Mouse (Mus musculus) right cerebral cortex, adult 2 months (tissue): ENCODE results near the gene Per1.

ENCODE experiments used
- DNase-seq, 2 experiments: peaks; one replicate each; pipeline ENCODE4 v3.0.0; 2021 to 2022; ENCODE audit warnings: low spot score in 2 of 2

The Per1 gene

DNA sequence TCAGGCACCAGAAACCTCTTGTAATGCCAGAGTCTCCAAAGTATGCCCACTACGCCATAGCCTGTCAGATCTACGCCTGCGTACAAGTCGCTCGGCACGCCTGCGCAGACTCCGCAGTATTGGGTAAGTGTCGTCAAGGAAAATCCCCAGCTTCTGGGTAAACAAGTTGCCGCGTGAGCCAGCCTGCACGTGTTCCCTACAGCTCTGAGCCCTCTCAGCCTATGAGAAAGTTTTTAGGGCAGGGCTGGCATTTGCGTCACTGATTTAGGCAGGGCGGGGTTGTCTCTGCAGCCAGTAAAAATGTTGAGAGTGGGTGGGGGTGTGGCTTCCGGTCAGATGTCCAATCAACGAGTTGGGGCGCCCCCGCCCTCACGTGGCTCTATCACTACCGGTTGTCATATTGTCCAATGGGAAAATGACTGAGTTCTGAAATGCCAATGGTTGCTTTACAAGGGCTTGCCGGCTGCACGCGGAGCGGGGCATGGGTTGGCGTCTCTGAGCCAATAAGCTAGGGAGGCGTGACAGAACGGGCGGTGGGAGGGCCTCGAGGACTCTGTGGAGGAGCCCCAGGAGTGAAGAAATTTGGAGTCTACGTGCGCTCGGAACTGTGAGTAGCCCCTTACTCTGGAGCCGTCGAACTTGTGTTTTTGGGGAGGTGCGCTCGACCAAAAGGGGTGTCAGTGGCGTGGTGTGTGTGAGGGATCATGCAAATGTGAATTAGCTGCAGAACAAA lies at the start of gene Per1:
Gene Per1 (plus strand): TSS at position 521 of the 733 bp plus-strand sequence.
- peak; percentile 100 for DNase-seq

DNA sequence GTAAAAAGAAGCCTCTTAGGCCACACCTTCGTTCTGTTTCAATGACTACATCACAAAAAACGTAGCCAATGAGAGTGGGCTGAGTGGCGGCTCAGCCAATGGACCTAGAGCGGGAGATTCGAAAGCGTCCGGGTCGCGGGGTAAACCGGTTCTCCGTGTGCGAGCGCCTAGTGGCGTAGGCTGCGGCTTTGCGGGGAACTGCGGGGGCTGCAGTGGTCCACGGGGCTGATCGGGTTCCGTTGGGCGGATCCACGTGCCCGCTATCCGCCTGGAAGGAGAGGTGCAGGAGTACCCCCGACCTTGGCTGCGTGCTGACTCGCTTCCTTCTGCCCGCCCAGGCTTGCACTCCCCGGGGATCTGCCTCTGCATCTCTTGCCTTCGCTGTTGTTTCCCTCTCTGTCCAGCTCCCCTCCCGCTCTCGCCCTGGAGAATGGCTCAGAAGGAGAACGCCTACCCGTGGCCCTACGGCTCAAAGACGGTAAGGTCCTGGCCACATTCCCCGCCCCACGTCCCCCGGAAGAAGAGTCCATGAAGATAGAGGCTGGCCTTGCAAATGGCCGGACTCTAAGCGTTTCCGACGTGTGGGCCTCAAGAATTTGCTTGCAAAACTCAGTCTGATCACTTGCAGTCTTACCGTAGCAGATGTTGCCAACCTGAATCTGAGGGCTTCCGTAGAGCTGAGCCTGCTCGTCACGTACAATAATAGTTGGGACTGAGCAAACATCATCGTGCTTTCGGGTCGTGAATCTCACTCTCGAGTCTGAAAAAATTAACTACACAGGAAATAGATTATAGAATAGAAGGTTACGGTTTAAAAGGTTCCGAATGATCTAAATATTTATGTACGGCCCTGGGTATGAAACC lies 49.3 kb upstream of the Per1 start, which contains the start of gene Aurkb:
Gene Aurkb (plus strand): TSS at position 117 of the 864 bp plus-strand sequence.
- peak; percentile 64 to 78 for DNase-seq

GRCm38 (mm10) chr11:69046395-69046774 lies 48.6 kb upstream of the Per1 start:
- DNase-seq, result no peak

GRCm38 (mm10) chr11:69047592-69047991 lies 47.4 kb upstream of the Per1 start:
- DNase-seq, result no peak

DNA sequence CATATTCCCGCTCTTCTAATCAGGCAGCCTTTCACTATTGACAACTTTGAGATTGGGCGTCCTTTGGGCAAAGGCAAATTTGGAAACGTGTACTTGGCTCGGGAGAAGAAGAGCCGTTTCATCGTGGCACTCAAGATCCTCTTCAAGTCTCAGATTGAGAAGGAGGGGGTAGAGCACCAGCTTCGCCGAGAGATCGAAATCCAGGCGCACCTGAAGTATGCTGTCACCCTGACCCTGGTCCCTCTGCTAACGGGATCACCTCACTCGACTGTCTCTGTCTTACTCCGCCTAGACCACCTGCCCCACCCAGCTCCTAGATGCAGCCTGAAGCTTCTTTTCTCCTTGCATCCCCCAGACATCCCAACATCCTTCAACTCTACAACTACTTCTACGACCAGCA lies 46.9 kb upstream of the Per1 start:
- no peak for DNase-seq

GRCm38 (mm10) chr11:69050748-69051147 lies 44.3 kb upstream of the Per1 start:
- no peak for DNase-seq

DNA sequence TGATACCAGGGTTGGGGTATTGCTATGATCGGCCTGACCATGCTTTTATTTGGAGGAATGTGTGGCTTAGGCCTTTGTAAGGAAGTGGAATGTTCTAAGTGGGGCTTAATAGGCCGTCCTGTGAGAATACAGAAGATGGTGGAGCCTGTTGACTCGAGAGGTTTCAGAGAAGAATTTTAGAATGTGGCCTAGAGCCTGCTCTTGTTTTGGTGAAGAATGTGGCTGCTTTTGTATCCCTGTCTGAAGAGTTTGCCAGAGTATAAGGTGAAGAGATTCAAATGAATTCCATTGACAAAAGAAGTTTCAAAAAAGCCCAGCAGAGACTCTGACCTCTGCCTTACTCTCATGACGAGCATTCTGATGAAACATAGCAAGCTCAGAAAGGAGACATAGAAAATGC lies 43.2 kb upstream of the Per1 start:
- no peak for DNase-seq

DNA sequence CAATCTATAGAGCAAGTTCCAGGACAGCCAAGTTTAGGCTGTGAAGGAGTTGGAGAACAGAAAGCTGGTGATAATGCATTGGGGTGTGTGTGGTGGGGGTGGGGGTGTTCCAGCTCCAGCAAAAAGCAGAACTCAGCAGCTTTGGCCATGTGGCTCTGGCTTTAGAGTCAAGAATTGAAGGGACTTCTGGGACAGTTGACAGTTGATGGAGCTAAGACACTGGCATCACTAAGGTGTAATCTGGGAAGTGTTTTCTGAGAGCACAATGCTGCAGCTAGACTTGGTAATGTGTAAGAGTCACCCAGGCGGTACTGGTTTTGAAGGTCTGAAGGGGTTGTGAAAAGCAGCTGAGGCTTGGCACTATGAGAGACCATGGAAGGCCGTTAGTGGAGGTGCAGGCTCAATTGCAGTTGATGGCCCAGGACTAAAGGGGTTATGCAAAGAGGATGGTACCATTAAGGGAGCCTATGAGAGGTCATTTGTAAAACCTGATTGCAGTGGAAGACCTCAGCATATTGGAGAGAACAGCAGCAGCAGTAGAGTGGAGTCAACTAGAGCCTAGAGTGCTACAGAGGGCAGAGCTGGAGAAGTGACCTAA lies 42.1 kb upstream of the Per1 start:
- DNase-seq, result no peak

DNA sequence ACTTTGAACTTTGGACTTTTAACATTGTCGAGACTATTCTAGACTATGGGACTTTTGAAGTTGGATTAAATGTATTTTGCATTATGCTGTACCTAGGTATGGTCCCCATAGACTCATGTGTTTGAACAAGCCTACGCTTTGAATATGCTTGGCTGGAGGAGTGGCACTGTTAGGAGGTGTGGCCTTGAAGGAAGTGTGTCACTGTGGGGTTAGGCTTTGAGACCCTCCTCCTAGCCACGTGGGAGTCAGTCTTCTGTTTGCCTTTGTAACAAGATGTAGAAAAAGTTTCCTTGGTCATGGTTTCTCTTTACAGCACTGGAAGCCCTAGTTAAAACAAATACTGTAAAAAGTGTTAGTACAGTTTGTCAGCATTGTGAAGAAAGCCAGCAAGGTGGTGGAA lies 41.2 kb upstream of the Per1 start:
- no peak for DNase-seq

- no peak for DNase-seq
These were observed 36.8 kb upstream of the Per1 start for GRCm38 (mm10) chr11:69058265-69058664.

DNA sequence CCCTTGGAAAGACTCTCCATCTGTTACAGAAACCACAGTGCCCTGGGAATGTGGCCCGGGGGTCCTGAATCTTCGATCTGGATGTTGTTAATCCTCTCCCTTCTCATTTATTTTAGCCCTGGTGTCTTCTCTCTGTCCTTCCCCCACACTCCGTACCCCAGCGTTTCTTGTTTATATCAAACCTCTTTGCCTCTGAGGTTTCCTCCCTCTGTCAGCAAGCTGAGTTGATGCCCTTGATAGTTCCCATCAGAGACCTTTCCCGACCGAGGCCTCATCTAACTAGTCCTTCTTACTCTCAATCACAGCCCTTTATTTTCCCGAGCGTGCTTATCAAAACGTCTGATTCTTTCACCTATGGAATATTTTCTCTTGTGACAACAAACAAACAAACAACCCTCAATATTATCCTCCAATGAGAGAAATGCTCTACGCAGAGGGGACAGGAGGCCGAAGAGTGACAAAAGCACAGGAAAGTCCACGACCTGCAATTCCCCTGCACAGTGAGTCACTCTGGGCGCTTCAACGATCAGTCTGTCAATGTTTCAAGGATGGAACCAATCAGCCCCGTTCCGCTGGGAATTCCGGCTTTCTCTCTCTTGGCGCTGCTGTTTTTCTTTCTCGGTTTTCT lies 36.2 kb upstream of the Per1 start:
- DNase-seq, result no peak

DNA sequence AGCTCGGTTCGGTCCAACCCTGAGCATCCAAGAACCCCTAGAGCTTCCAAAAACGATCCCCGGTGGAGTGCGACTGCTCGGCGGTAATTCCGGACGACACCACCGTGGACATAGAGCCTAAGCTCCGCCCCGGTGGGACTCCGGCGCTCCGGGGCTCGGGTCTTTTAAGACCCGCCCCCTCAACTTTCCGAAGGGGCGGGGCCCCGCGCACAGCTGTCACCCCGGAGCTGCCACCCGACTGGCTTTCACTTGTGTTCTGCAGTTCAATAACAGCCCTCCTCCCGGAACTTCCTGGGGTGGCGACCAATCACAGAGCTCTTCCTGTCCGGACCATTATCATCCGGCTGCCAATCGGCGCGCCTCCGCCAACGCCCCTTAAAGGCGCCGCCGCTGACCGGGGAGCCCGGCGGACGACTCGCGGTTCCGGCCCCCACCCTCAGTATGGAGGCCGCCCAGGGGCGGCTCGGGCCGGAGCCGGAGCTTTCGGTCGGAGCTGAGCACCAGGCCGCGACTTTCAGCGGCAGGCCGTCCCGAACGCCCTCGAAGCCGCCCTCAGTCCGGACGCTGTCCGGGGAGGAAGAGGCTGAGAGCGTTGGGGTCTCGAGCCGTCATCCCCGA lies 35.6 kb upstream of the Per1 start, which contains the start of gene Borcs6:
Gene Borcs6 (plus strand): TSS at position 361 of the 618 bp plus-strand sequence.
- peak; percentile 94 to 97 for DNase-seq

DNA sequence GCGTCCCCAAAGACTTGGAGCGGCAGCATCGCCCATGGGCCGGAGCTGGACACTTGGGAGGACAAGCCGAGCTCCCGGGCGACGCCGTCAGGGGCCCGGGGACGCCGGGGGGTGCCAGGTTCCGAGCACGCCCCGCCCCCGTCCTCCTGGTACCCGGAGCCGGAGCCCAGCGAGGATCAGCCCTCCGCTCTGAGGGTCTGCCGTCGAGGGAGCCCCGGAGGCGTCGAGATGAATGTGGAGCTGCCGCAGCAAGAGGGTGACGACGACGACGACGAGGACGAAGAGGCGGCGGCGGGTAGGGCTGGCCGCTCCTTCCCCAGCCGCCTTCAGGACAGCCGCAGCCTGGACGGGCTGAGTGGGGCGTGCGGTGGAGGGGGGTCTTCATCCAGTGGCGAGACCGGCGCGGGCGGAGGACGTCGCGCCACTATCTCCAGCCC lies 35.0 kb upstream of the Per1 start:
- peak in 1 of 2 experiments; percentile 50 for DNase-seq

GRCm38 (mm10) chr11:69060448-69061254 lies 34.4 kb upstream of the Per1 start:
- peak; percentile 30 to 38 for DNase-seq

GRCm38 (mm10) chr11:69061255-69061912 lies 33.6 kb upstream of the Per1 start:
- peak; percentile 26 to 29 for DNase-seq

DNA sequence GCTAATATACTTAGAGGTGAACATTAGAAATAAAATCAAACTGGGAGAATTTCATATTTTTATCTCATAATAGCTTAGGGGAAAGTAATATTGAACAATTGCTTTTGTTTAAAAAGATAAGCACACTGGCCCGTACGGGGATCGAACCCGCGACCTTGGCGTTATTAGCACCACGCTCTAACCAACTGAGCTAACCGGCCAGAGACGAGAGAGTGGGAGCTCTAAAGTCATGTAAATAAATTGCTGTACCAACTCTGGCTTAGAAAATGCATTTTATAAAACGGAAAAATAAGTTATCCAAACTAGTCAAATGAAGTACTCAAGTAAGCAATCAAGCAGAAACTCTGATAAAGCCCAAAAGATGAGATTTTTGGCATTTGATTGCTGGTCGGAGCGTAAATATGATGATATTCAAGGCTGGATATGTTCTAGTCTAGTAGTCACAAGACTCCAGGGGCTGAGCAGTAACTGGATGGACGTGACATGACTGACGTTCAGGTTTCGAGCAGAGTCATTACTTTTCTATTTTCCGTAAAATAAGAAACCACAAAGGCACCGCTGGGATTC lies 32.7 kb upstream of the Per1 start:
- peak; percentile 87 for DNase-seq

DNA sequence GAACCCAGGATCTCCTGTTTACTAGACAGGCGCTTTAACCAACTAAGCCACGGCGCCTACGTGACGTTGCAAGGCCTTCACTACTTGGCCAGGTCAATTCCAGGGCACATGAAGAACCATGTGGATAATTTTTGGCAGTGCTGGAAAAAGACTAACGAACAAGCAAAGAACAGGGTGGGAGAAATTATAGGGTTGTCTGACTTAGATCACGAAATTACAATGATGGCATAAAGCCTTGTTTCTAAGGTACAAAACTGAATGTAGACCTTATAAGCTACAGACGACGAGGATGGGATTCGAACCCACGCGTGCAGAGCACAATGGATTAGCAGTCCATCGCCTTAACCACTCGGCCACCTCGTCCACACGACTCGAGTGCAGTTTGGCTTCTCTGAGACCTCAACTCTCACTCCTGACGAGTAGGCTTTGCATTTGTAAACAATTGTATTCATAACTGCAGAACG lies 32.2 kb upstream of the Per1 start:
- peak; percentile 97 to 99 for DNase-seq

- DNase-seq, result peak; percentile 68 to 78
These were observed 31.4 kb upstream of the Per1 start for GRCm38 (mm10) chr11:69063413-69064201.
